Mouse (Mus musculus): ENCODE data around the gene Ddx25.

DNA sequence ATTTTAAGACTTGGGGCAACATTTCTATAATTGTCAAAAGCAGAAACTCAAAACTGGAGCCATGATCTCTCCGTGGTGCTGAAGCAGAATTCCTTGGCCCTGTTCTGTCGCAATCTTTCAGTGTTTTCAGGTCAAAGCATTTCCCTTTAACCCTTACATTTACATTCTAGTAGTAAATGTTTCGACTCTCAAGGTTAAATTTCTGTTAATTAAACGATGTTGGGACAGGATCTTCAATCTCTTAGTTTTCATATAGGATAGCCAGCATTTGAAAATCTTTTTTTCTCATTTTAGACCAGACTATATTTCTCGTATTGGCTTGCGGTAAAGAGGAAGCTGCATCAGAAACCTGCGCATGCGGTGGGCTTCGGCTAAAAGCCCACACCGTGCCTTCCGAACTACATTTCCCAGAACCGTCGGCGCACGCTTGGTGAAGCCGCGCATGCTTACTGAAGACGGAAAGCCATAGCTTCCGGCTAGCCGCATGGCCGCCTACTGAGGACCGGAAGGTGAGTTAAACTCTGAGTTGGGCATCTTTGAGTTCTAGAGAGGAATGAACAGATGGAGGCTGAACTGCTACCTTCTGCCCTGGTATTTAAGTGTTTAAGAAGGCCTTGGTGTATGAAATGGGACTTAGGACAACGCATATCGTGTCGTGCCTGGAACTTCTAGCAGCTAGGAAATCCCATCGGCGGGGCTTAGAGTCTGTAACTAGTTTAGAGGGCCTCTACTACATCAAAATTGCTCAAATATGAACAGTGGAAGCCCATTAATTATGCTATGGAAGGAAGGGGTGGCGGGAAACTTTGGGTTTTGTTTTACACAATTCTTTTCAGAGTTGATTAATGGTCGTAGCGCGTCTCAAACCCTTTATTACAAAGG is 922 bp upstream of the Ddx25 start:
- TF ChIP-seq KAT2A (IDR thresholded peaks at IDR 0.05; ENCODE audit: insufficient replicate concordance, low read length) (peak; percentile 98; the same call in 1 of the 2 replicates), JUND (conservative IDR thresholded peaks at IDR 0.05; ENCODE audit: low read depth, low read length) (no peak), POLR2A (IDR thresholded peaks at IDR 0.05; ENCODE audit: low read depth, low read length) (peak; percentile 91), CTCF (conservative IDR thresholded peaks at IDR 0.05 in 1 of 2, IDR thresholded peaks at IDR 0.05 in 1 of 2; ENCODE audit: low read depth in 2 of 2, low read length in 2 of 2) (no peak), HCFC1 (IDR thresholded peaks at IDR 0.05; ENCODE audit: low read depth, low read length) (peak; percentile 98), ETS1 (conservative IDR thresholded peaks at IDR 0.05; ENCODE audit: low read depth, low read length) (no peak), TCF12 (IDR thresholded peaks at IDR 0.05; ENCODE audit: low read depth, low read length) (peak; percentile 42; the same call in 1 of the 2 replicates), CHD1 (IDR thresholded peaks at IDR 0.05; ENCODE audit: low read depth, low read length) (0 out of 2 replicates have a peak, but pooled peaks have one; percentile 35), ELF1 (IDR thresholded peaks at IDR 0.05; ENCODE audit: low read depth, low read length) (peak; percentile 93)
